Mouse (Mus musculus) bone marrow macrophage, adult 2 months (primary cell): ENCODE measurements around the gene Intu.

Experiments
- CTCF ChIP-seq: IDR thresholded peaks from 2 replicates; pipeline ENCODE4 v1.5.1; 2012; ENCODE audit warnings: low read depth, mild to moderate bottlenecking, low read length, moderate library complexity
- POLR2A ChIP-seq: IDR thresholded peaks from 2 replicates; pipeline ENCODE4 v1.6.1; 2012; ENCODE audit warnings: mild to moderate bottlenecking, low read depth, low read length, borderline replicate concordance

DNA sequence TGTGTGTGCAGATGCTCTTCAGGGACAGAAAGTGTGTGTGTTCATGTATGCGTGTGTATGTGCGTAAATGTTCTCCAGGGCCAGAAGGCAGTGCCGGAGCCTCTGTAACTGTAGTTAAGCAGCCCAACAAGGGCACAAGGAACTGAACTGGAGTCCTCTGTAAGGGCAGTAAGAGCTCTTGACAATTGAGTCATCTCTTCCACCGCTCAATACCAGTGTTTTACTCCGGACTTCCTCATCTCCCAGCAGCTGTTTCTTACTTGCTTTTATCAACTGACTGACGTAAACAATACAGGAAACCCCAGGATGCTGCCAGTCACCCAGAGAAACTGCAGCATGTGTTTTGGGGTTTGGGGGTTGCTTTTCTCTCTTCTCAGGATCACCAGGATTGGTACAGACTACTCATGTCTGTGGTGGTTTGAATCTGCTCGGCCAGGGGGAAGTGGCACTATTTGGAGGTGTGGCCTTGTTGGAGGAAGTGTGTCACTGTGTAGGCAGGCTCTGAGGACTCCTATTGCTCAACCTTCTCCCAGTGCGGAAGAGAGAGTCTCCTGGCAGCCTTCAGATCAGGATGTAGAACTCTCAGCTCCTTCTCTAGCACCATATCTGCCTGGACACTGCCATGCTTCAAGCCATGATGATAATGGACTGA, 30.8 kb upstream of the Intu start:
- TF ChIP-seq CTCF (no peak), POLR2A (no peak)
